Mouse (Mus musculus): ENCODE data around the gene Utp3. TPM values are rescaled to one million over a fixed set of nuclear protein-coding genes. Genes with fewer than 3 reads are reported as not detected.

Gene Utp3
- polyA plus RNA-seq, 1 experiment from 2014 or later, result 62.6 TPM

GRCm38 (mm10) chr5:88602030-88602429 lies 47.8 kb downstream of the Utp3 start:
- 72% methylated on average over 2 of the region's 2 CpGs for WGBS

DNA sequence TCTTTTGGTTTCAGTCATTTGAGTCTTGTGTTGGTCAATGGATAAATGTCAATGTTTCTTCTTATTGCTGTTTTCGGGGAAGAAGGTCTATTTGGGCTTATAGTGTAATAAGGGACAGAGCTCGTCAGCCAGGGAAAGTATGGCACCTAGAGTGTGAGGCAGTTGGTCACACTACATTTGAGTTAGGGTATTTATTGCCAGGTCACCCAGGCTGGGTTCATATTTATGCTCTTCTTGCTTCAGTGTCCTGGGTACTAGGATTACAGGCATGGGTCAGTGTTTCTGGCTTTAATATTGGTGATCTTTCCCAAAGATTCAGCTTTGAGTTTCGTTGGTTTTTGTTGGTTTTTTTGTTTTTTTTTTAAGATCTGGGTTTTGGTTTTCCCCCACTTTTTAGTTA lies 48.5 kb downstream of the Utp3 start:
- no peak overlapping the region for H3K9ac ChIP-seq
- no peak for ATAC-seq (ENCODE audit: insufficient read depth, low FRiP score, low read depth)
- H3K4me1 ChIP-seq, result no peaks in the 10 kb centered on the region
- no peak overlapping the region for H3K27ac ChIP-seq
- H3K36me3 ChIP-seq, result no peaks in the 10 kb centered on the region
- H3K4me3 ChIP-seq (replicated peaks), result no peak overlapping the region
- H3K9me3 ChIP-seq, result no peaks in the 10 kb centered on the region
- H3K27me3 ChIP-seq (replicated peaks), result no peaks in the 10 kb centered on the region
- 86% methylated on average over 3 of the region's 3 CpGs for whole genome bisulfite sequencing
- H3K4me2 ChIP-seq, result no peak overlapping the region

More at GRCm38 (mm10) chr5:88602030-88602429, 47.8 kb downstream of the Utp3 start:
- Histone ChIP-seq H3K4me1 (no peaks in the 10 kb centered on the region), H3K36me3 (no peaks in the 10 kb centered on the region), H3K9ac (no peak overlapping the region), H3K27me3 (replicated peaks) (no peaks in the 10 kb centered on the region), H3K9me3 (no peaks in the 10 kb centered on the region), H3K4me2 (no peak overlapping the region), H3K4me3 (replicated peaks) (no peak overlapping the region), H3K27ac (no peak overlapping the region)
- no peak for ATAC-seq (ENCODE audit: insufficient read depth, low FRiP score, low read depth)

DNA sequence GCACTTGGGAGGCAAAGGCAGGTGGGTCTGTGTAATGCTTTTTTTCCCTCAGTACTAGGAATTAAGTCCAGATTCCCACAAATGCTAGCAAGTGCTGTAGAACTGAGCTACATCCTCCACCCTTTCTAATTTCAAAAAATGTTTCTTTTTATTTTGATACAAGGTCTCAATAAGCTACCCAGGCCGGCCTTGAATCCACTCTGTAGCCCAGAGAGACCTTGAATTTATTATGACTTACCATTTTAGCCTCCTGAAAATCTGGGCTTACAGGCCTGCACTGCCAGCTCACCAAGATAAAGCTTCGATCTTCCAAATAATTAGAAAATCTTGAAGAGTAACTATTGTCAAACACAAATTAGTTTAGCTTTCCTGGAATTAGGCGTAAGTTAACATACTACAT lies 49.8 kb downstream of the Utp3 start:
- WGBS, result 92% methylated on average over 3 of the region's 3 CpGs
- Histone ChIP-seq H3K4me3 (replicated peaks) (no peak overlapping the region), H3K9ac (no peak overlapping the region), H3K4me1 (no peaks in the 10 kb centered on the region), H3K9me3 (no peaks in the 10 kb centered on the region), H3K27me3 (replicated peaks) (no peaks in the 10 kb centered on the region), H3K4me2 (no peak overlapping the region), H3K27ac (no peak overlapping the region), H3K36me3 (no peaks in the 10 kb centered on the region)
- no peak for ATAC-seq (ENCODE audit: insufficient read depth, low FRiP score, low read depth)

- no peak overlapping the region for H3K27ac ChIP-seq
- ATAC-seq (ENCODE audit: insufficient read depth, low FRiP score, low read depth), result no peak
- no peaks in the 10 kb centered on the region for H3K27me3 ChIP-seq (replicated peaks)
- H3K4me2 ChIP-seq, result no peak overlapping the region
- no peak overlapping the region for H3K9ac ChIP-seq
- H3K4me3 ChIP-seq (replicated peaks), result no peak overlapping the region
- WGBS, result 89% methylated on average over 7 of the region's 7 CpGs
- H3K4me1 ChIP-seq, result no peaks in the 10 kb centered on the region
- no peaks in the 10 kb centered on the region for H3K9me3 ChIP-seq
- H3K36me3 ChIP-seq, result no peaks in the 10 kb centered on the region
Observed at GRCm38 (mm10) chr5:88604641-88605358, 50.5 kb downstream of the Utp3 start.

Other genes with a start within 250 kb of the Utp3 start
- not detected in 2 replicates for gene Prol1, start 237.2 kb upstream of the Utp3 start, polyA plus RNA-seq (2015; fragmentation: Nextera tagmentation; extraction: Ambion mirVana)
- gene Amtn, start 178.4 kb upstream of the Utp3 start, polyA plus RNA-seq (2015; fragmentation: Nextera tagmentation; extraction: Ambion mirVana), result not detected in 2 replicates
- not detected in 2 replicates for gene Ambn, start 98.5 kb upstream of the Utp3 start, polyA plus RNA-seq (2015; fragmentation: Nextera tagmentation; extraction: Ambion mirVana)
- not detected in 2 replicates for gene Enam, start 66.5 kb upstream of the Utp3 start, polyA plus RNA-seq (2015; fragmentation: Nextera tagmentation; extraction: Ambion mirVana)
- gene Jchain, start 26.6 kb upstream of the Utp3 start, polyA plus RNA-seq (2015; fragmentation: Nextera tagmentation; extraction: Ambion mirVana), result 0.19 and 0.27 TPM in 2 replicates
- 16.8 and 18.3 TPM in 2 replicates for gene Rufy3, start 10.6 kb downstream of the Utp3 start, polyA plus RNA-seq (2015; fragmentation: Nextera tagmentation; extraction: Ambion mirVana)
- gene Grsf1, start 121.7 kb downstream of the Utp3 start, polyA plus RNA-seq (2015; fragmentation: Nextera tagmentation; extraction: Ambion mirVana), result 51.0 and 51.4 TPM in 2 replicates
- 11.7 and 12.9 TPM in 2 replicates for gene Mob1b, start 166.4 kb downstream of the Utp3 start, polyA plus RNA-seq (2015; fragmentation: Nextera tagmentation; extraction: Ambion mirVana)
- 41.8 and 44.6 TPM in 2 replicates for gene Dck, start 210.5 kb downstream of the Utp3 start, polyA plus RNA-seq (2015; fragmentation: Nextera tagmentation; extraction: Ambion mirVana)